Mouse (Mus musculus) liver, adult (tissue): Measurements from ENCODE around the gene Hpcal4.

ENCODE experiments used
- GATA4 ChIP-seq: IDR thresholded peaks from 2 replicates; pipeline ENCODE4 v1.6.1; 2014; ENCODE audit warnings: mild to moderate bottlenecking, low read length; ENCODE audit not compliant: insufficient replicate concordance

The Hpcal4 gene

DNA sequence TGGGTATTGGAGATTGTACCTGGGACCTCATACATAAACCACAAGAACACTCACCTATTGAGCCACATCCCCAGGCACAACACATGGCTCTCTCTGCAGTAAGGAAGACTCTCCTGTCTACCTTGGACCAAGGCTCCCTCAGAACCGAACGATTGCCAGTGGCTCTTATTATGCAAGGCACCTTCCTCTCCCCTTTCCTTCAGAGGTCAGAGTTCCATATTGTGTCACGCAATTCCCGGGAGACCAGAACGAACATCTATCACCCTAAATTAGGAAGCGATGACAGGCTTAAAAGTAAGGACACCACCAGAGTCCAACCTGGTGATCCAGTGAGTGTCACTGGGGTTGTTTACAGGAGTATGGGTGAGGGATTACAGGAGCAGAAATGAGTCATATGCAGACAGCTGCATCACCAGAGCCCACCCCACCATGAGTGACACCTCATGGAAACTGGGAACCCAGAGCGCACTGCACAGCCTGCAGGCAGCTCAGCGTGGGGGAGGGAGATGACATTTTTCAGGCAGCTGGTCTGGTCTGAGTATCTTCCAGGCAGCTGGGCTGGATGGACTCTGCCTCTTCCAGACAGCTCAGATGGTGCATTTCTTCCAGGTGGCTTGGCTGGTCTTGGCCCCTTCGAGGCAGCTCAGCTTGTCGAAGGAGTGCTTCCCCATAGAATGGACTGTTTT is 42.8 kb downstream of the Hpcal4 start:
- TF ChIP-seq GATA4 = no peak

- no peak for TF ChIP-seq GATA4
These were observed 44.7 kb downstream of the Hpcal4 start for GRCm38 (mm10) chr4:123227707-123228106.

GRCm38 (mm10) chr4:123228270-123228669 is 45.2 kb downstream of the Hpcal4 start:
- TF ChIP-seq GATA4 = no peak

DNA sequence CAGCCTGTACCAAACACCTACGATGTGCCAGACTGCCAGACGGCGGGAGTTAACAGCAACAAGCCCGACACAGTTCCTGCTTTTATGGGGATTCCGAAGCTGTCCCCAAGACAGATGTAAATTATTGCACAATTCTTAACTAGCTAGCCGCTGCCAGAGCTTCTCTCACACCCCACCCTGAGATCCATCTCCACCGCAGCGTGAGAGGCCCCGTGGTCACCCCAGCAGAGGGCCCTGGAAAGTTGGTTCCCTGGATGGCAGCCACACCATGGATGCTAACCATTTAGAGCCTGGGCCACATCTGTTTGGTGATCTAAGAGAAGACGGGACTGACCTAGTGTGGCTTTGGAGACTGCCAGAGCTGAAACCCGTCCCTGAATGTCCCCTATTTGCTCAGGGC is 46.1 kb downstream of the Hpcal4 start:
- TF ChIP-seq GATA4 = no peak

DNA sequence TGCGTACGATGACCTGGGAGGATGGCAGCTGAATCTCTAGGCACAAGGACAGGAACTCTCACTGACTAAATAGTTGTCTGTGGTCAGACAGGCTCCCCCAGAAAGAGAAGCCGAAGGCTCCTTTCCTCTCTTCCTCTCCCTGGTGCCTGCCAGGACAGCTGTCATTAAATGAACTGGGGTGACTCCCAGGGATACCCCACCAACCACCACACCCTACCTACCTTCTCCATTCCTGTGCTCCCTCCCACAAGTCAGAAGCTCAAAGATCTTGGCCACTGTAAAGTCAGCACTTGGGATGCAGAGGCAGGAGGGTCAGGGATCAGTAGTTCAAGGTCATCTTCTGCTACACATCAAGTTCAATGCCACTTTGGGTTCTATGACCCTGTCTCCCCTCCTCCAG is 49.8 kb downstream of the Hpcal4 start:
- TF ChIP-seq GATA4 = no peak

GRCm38 (mm10) chr4:123233492-123234084 is 50.6 kb downstream of the Hpcal4 start, which contains the start of gene Heyl:
Heyl (plus strand) TSS chr4:123233556.
- TF ChIP-seq GATA4 = no peak

- no peak for TF ChIP-seq GATA4
These were observed 52.9 kb downstream of the Hpcal4 start for GRCm38 (mm10) chr4:123235835-123236430.

DNA sequence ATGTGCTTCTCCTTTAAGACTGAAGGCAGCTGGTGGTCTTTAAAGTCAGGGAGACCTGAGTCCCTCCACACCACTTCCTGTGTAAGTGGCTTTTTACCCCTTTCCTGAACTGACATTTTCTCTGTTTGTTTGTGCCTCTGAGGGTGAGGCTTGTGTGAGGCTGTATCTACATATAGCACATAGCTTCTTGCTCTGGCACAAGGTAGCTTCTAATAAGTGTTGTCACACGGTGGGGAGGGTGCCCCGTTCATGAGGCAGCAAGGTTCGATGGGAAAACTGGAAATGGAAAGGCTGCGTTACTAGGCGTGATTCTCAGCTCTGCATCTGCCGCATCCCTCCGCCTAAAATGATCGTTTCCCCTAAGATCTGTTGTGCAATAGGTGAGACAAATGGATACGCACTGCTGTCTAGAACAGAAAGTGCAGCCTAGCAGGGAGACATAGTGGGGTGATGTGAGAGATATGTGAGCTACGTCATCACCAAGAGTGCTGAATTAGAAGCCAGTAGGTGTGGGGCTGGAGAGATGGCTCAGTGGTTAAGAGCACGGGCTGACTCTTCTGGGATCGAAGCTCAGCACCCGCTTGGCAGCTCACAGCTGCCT is 53.5 kb downstream of the Hpcal4 start:
- no peak for TF ChIP-seq GATA4

DNA sequence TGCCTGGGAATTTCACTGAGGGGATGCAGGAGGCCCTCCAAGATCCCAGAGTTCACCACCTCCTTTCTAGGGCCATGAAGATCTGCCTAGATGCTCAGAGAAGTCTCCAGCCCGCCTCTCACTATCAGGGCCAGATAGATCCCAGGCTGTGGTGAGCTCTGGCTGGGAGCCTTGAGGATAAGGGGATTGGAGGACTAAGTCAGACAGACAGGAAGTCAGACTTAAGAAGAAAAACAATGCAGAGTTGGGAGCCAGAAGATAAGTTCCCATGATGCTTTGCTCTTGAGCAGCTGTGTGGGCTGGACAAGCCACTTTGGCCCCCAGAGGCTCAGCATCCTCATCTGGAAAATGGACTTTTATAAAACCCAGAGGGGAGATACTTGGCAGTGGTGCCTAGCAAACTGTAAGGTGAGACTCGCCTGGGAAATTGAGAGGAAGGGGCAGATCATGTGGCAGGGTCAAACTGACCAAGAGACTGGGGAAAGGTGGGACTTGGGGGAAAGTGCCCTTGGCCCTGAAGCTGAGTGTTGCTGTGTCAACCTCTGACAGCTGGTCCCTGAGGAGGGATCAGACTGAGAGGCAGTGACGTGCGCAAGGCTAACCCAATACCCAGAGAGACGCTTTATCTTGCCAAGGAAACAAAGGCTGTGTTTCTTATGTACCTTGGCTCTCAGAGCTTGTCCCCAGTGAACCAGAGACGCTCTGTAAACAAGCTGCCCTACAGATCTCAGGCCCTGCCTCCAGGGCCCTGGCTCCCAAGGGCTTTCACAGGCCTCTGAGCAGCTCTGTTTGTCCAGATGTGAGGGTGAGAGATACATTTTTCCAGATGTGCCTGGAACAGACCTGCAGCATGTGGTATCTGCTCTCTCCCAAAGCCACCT is 54.6 kb downstream of the Hpcal4 start:
- no peak for TF ChIP-seq GATA4

- no peak for TF ChIP-seq GATA4
These were observed 56.6 kb downstream of the Hpcal4 start for GRCm38 (mm10) chr4:123239361-123240203.
